Mouse (Mus musculus) layer of hippocampus, adult 9-10 months (tissue): ENCODE measurements around the gene Tmem183a.
A peak's percentile ranks its signal among the peaks of the same experiment; 100 is the strongest.

Experiments
- DNase-seq: peaks from one replicate; pipeline ENCODE4 v3.0.0; 2022; ENCODE audit warnings: low spot score

Gene Tmem183a

GRCm38 (mm10) chr1:134344005-134344950 lies 17.5 kb downstream of the Tmem183a start:
- DNase-seq, result peak; percentile 49

DNA sequence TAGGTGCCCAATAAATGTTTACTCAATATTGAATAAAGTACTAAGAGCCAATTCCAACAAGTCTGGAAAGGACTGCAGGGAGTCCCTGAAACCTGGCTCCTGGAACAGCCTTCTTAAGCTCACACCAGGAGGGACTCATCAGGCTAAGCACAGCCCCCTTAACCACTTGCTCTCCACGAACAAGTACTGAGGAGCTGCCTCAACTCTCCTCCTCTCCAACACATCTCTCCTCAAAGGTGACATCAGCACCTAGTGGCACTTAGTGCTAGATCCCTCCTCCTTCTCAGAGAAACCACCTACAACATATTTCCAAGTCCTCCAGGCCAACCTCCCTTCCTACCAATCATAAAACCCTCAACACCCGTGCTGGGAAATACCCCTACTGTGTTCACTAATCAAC lies 18.2 kb downstream of the Tmem183a start:
- DNase-seq, result no peak

DNA sequence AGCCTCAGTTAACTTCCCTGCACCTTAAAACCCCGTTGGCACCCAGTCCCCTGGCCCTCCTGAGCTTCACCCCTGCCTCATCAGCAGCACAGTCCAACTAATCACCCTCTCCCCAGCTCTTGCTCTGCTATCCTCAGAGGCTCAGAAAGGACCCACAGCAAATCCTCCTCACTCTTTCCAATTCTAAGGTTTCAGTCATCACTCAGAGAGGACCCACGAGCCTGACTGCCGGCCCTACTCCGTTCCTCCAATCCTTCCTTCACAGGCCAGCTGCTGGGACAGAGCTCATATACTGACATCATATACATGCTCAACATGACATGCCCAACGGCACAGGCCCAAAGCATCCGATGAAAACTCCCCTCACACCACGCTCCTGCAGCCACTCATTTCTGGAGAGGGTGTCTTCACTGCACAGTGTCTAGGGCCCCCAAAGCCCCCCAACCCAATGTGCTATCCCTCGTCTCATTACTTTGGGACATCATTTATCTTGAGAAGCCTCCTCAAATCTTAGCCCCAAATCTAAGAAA lies 18.9 kb downstream of the Tmem183a start:
- DNase-seq, result no peak

- DNase-seq, result no peak
These were observed 19.5 kb downstream of the Tmem183a start for GRCm38 (mm10) chr1:134342278-134342664.

GRCm38 (mm10) chr1:134341641-134342277 lies 20.0 kb downstream of the Tmem183a start:
- no peak for DNase-seq

GRCm38 (mm10) chr1:134339757-134340619 lies 21.8 kb downstream of the Tmem183a start:
- DNase-seq, result no peak

DNA sequence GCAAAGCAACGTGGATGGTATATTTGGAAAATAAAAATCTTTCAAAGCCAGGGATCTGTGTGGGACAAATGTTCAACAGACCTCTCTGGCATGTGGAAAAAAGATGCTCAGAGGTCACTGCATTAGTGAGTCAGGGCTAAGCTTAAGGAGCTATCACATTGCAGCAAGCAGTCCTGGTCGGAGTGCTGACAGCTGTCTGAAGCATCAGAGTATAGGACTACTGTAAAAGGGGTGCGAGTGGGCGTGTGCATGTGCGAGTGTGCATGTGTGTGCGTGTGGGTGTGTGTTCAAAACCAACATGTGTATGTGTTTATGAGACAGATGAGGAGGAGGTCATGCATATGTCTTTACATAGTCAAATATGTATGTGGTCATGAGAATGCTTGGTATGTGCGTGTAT lies 22.6 kb downstream of the Tmem183a start:
- no peak for DNase-seq

- no peak for DNase-seq
These were observed 24.6 kb downstream of the Tmem183a start for GRCm38 (mm10) chr1:134336958-134337710.

DNA sequence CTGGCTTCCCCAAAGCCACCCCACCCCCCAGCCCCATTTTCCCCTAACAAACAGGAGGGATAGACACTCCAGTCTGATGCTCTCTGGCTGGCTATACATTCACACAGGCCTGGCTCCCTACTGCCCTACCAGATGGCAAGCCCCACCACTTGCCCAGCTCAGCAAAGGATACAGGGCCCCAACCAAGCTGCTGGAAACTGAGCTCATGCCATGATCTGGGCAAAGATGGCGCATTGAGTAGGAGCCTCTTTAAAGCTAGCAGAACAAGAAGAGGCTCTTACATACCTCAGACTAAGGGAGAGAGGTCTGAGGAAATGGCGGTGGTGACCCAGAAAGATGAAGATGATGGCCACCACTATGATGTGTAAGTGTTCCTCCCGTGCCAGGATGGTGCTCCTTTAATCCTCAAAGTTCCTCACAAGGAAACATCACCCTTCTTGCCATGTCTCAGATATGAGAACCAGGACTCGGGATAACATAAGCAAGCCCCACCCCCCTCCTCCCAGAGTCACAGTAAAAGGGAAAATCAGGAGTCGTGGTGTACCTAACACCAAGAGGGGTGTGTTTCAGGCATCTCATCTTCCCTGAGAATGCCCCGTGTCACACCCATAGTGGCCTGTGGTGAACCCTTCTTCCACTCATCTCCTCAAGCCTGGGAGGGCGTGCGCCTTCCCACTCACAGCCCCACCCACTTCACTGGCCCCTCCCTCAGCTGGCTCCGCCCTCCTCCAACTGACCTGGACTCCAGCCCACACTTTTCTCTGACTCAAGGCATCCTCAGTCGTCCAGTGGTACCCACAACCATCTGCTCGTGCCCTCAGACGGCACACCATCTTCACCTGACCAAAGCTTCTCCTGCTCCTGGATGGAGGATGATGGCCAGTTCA lies 25.6 kb downstream of the Tmem183a start:
- no peak for DNase-seq

DNA sequence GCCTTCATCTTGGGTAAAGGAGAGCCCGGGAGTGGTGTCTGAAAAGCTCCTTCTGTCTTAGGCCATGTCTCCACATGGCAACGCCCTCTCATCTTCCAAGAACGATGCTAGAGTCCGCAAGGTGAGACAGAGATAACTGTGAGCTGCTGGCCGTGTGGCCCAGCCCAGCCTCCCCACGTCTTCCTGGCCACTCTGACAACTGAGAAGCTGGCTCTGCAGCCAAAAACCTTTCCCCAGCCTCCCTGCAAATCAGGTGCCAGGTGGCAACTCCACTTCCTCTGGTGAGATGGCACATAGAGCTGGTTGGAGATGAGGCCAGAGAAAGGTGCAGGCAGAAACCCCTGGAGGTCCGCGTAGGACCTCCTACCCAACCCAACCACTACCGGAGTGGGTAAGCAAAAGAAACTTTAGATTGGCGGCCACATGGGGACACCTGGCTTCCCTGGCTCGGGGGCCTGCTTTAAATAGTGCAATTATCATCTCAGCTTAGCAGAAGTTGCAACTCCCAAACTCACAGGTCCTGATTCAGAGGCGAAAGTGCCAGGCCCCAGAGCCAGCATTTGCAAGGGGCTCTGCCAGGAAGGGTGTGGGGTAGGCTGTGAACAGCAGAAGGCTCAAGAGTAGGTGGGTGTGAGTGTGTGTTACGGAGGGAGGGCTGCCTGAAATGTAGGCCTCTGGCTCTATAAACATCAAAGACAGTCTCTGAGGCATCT lies 26.4 kb downstream of the Tmem183a start:
- DNase-seq, result no peak

GRCm38 (mm10) chr1:134334111-134334827 lies 27.5 kb downstream of the Tmem183a start:
- no peak for DNase-seq

- DNase-seq, result no peak
These were observed 28.2 kb downstream of the Tmem183a start for GRCm38 (mm10) chr1:134333371-134334110.

GRCm38 (mm10) chr1:134332770-134333271 lies 29.0 kb downstream of the Tmem183a start, which contains the start of gene Ppfia4:
TSS of gene Ppfia4 (minus strand) at chr1:134332928.
- no peak for DNase-seq

GRCm38 (mm10) chr1:134331879-134332635 lies 29.7 kb downstream of the Tmem183a start:
- peak; percentile 84 for DNase-seq

GRCm38 (mm10) chr1:134326841-134327346 lies 34.9 kb downstream of the Tmem183a start:
- no peak for DNase-seq

DNA sequence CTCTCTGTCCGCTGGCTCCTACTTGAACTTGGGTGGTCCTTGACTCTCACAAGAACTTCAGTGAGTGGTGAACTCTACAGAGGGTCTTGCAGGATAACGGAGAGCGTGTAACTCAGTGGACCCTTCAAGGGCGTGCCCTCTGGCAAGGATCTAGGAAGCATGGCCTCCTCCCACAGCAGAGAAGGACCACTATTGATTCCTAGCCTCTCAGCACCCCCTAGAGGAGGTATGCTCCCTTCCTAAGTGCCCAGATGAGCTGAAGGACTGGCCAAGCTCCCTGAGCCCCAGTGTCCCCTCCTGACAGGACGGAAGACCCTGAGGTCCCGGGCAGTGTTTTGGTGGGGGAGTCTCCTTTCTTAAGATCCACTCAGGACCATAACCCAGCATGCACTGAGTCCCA lies 39.2 kb downstream of the Tmem183a start:
- no peak for DNase-seq
